Mouse (Mus musculus) limb, embryonic 14.5 days (tissue): ENCODE measurements at regions not wholly inside any gene's neighbourhood (a gene's known extent, or its start where the extent isn't known, plus 50 kb on each side); places are given as distances from the start of the nearest gene placed in this dataset.

Experiments used
- ATAC-seq: fragments of 200-750 bp; cut with Nextera tagmentation; 2 replicates; pipeline ENCODE4 v1.8.0; 2017; ENCODE audit warnings: low read depth, moderate number of reproducible peaks, moderate TSS enrichment; ENCODE audit not compliant: low FRiP score
- DNase-seq: peaks from one replicate; pipeline ENCODE4 v3.0.0-alpha.2; 2015; ENCODE audit warnings: low spot score
- H3K27ac ChIP-seq: fragments of 300-500 bp; sonication (generic); replicated peaks from 2 replicates; pipeline ENCODE4 v1.5.1; 2014; ENCODE audit warnings: low read depth, mild to moderate bottlenecking, low read length, moderate library complexity, mixed read lengths
- H3K27me3 ChIP-seq: fragments of 300-500 bp; sonication (generic); 2 replicates; pipeline ENCODE4 v1.6.1; 2014; ENCODE audit warnings: low read length, mixed read lengths; ENCODE audit not compliant: control insufficient read depth, insufficient read depth
- H3K36me3 ChIP-seq: fragments of 300-500 bp; sonication (generic); 2 replicates; pipeline ENCODE4 v1.6.1; 2014; ENCODE audit warnings: mild to moderate bottlenecking, low read length, moderate library complexity, mixed read lengths; ENCODE audit not compliant: control insufficient read depth, insufficient read depth
- H3K4me1 ChIP-seq: fragments of 300-500 bp; sonication (generic); 2 replicates; pipeline ENCODE4 v1.6.1; 2014; ENCODE audit warnings: antibody characterized with exemption, low read length, mixed read lengths; ENCODE audit not compliant: control insufficient read depth, insufficient read depth
- H3K4me2 ChIP-seq: fragments of 300-500 bp; sonication (generic); replicated peaks from 2 replicates; pipeline ENCODE4 v1.6.1; 2014; ENCODE audit warnings: low read depth, mild to moderate bottlenecking, low read length, moderate library complexity; ENCODE audit not compliant: severe bottlenecking
- H3K4me3 ChIP-seq: fragments of 300-500 bp; sonication (generic); replicated peaks from 2 replicates; pipeline ENCODE4 v1.5.1; 2014; ENCODE audit warnings: low read length
- H3K9ac ChIP-seq: fragments of 300-500 bp; sonication (generic); 2 replicates; pipeline ENCODE4 v1.6.1; 2014; ENCODE audit warnings: mild to moderate bottlenecking, low read depth, low read length, moderate library complexity; ENCODE audit not compliant: severe bottlenecking
- H3K9me3 ChIP-seq: fragments of 300-500 bp; sonication (generic); 2 replicates; pipeline ENCODE4 v1.6.1; 2016; ENCODE audit warnings: low read length; ENCODE audit not compliant: control insufficient read depth
- POLR2A ChIP-seq: fragments of 200-500 bp; IDR thresholded peaks from 2 replicates; pipeline ENCODE4 v1.8.0; 2012; ENCODE audit warnings: inconsistent platforms, mild to moderate bottlenecking, moderate library complexity, borderline replicate concordance; ENCODE audit not compliant: insufficient read depth, insufficient read length; ENCODE audit errors: extremely low read depth
- WGBS: fragments of 180-500 bp; shearing (Covaris S2); extraction: QIAGEN DNeasy Blood & Tissue Kit; methylation state at CpG from one replicate; pipeline ENCODE4 v1.1.7; 2014; 5-methylcytosine and 5-hydroxymethylcytosine counted together

DNA sequence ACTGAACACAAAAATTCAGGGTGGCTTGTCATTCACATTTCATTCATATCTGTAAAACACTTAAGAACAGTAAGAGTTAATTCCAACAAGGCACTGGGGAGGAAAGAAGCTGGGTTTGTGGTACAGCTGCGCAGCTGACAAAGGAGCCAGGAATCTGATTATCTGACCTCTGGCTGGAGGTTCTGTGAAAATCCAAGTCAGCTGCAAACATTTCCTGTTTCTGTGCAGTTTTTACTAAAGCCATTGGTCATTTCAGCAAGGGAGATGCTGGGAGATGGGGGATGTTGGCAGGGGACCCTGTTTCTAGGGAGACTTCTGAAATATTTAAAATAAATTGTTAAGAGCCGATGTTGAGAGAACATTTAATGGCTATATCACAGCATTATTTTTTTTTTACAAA, 83.6 kb upstream of the Azi2 start:
- 27% methylated on average over 2 of the region's 2 CpGs for WGBS
- Histone ChIP-seq H3K9me3 (no peaks in the 10 kb centered on the region), H3K4me3 (no peak overlapping the region), H3K27ac (no peak overlapping the region), H3K36me3 (no peaks in the 10 kb centered on the region), H3K4me1 (peaks cover 2% of the 10 kb centered on the region; the same call in 1 of the 2 replicates), H3K27me3 (no peaks in the 10 kb centered on the region), H3K9ac (no peak overlapping the region), H3K4me2 (no peak overlapping the region)
- ATAC-seq (no peak), DNase-seq (peak; percentile 30)
- no peak for TF ChIP-seq POLR2A

DNA sequence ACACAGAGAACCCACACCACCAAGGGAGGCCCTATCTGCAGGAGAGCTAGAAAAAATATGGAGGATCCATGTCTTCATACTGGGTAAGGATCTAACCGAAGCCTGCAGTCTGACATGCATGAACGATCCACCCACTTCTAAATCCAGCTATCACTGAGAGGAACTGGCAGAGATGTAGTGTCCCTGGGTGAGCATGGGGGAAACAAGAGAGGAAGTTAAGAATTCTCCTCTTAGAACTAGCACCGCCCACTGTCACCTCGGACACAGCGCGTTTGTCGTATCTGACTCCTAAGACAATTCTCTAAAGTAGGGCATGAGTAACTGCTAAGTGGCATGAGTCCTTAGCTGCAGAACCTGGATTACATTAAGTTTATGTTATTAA, 112.8 kb upstream of the Azi2 start:
- 86% methylated on average over 7 of the region's 7 CpGs for WGBS
- no peak for TF ChIP-seq POLR2A
- H3K4me2 ChIP-seq: no peak overlapping the region
- no peak for DNase-seq
- H3K9ac ChIP-seq: no peak overlapping the region
- H3K9me3 ChIP-seq: no peaks in the 10 kb centered on the region
- ATAC-seq: no peak
- H3K36me3 ChIP-seq: no peaks in the 10 kb centered on the region
- 0 out of 2 replicates have a peak, but pooled peaks cover 2% of the 10 kb centered on the region for H3K4me1 ChIP-seq
- H3K27ac ChIP-seq: no peak overlapping the region
- no peaks in the 10 kb centered on the region for H3K27me3 ChIP-seq
- H3K4me3 ChIP-seq: no peak overlapping the region

DNA sequence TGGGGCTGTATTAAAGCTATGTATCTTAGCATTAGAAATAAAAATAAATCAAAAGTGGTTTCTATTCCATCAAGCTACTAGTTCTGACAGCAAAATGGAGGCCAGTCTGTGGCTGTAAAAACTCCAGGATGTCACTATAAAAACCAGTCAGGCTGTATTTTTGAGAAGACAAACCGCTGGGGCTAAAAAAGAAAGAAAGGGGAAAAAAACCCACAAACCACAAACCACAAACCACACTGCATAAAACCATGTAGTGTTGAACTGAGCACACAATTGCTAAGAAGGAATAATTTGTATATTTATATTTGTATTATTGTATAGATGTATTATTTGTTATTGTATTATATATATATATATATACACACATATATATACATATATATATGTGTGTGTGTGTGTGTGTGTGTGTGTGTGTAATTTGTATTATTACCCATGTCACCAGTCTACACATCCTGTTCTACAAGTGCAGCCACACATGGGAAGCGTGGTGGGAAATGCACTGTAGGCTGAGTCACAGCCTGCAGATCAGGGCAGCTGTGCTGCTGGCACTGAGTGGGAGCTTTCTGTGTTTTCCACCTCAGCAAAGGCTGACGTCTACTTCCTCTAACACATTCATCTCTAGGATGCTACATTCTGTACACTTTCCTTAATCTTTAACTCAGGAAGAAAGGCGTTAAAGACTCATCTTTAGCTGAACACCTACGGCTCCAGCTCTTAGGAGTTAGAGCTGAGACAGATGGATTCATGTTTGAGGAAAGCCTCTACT, 113.4 kb upstream of the Azi2 start:
- 54% methylated on average over 5 of the region's 5 CpGs for WGBS
- Histone ChIP-seq H3K4me1 (0 out of 2 replicates have a peak, but pooled peaks cover 2% of the 10 kb centered on the region), H3K27me3 (no peaks in the 10 kb centered on the region), H3K4me3 (no peak overlapping the region), H3K9ac (no peak overlapping the region), H3K36me3 (no peaks in the 10 kb centered on the region), H3K4me2 (no peak overlapping the region), H3K9me3 (no peaks in the 10 kb centered on the region), H3K27ac (no peak overlapping the region)
- no peak for TF ChIP-seq POLR2A
- no peak for ATAC-seq
- no peak for DNase-seq

DNA sequence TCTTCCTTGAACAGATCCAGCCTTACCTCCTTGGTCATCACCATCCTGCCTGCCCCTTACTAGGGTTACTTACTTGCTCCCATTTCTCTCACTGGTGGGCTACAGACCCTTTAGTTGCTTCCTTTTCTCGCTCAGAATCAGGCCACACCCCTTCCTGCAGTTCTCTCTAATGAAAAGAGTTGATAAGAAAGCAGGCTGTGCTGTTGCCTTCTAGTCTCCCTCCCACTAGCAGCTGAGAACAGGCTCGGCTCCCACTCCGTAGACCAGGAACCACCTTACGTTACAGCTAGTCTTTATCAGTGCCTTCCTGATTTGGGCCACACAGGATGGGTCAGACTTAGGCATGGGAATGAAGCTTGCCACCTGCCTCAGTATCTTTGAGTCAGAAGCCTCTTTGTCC, 117.3 kb upstream of the Azi2 start:
- no peak for ATAC-seq
- no peaks in the 10 kb centered on the region for H3K36me3 ChIP-seq
- H3K9me3 ChIP-seq: no peaks in the 10 kb centered on the region
- H3K9ac ChIP-seq: no peak overlapping the region
- no peak overlapping the region for H3K27ac ChIP-seq
- H3K4me3 ChIP-seq: no peak overlapping the region
- 0 out of 2 replicates have a peak, but pooled peaks cover 2% of the 10 kb centered on the region for H3K4me1 ChIP-seq
- 58% methylated on average over 4 of the region's 4 CpGs for WGBS
- DNase-seq: no peak
- no peak overlapping the region for H3K4me2 ChIP-seq
- TF ChIP-seq POLR2A: no peak
- H3K27me3 ChIP-seq: no peaks in the 10 kb centered on the region

DNA sequence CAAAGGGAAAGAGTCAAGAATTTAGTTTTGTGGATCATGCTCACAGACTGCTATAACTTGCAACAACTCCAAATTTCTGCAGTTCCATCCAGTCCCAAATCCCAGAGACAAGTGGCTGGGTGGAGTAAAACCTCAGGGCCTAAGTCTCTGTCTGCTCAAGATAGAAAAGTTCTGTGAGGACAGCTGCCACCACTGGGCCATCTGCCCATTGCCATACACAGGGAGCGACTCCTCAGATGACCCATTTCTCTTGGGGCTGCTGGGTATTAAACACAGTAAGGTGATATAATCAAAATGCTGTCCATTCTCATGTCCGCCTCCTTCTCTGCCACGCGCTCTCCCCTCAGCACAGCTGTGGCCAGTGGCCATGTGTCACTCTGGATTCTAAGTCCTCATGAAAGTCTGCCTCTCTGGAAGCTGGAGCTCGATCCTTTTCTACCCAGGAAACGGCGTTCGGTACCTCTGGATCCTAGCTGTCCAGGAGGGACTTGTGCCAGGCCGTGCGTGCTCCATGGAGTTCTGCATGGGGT, 132.3 kb upstream of the Azi2 start:
- Histone ChIP-seq H3K27me3 (no peaks in the 10 kb centered on the region), H3K36me3 (no peaks in the 10 kb centered on the region), H3K4me1 (no peaks in the 10 kb centered on the region), H3K9ac (no peak overlapping the region), H3K9me3 (no peaks in the 10 kb centered on the region), H3K4me3 (no peak overlapping the region), H3K4me2 (no peak overlapping the region), H3K27ac (no peak overlapping the region)
- 92% methylated on average over 10 of the region's 10 CpGs for WGBS
- ATAC-seq (no peak), DNase-seq (no peak)
- TF ChIP-seq POLR2A: no peak
